Mouse (Mus musculus): ENCODE data around the gene Dnlz.

Gene Dnlz

DNA sequence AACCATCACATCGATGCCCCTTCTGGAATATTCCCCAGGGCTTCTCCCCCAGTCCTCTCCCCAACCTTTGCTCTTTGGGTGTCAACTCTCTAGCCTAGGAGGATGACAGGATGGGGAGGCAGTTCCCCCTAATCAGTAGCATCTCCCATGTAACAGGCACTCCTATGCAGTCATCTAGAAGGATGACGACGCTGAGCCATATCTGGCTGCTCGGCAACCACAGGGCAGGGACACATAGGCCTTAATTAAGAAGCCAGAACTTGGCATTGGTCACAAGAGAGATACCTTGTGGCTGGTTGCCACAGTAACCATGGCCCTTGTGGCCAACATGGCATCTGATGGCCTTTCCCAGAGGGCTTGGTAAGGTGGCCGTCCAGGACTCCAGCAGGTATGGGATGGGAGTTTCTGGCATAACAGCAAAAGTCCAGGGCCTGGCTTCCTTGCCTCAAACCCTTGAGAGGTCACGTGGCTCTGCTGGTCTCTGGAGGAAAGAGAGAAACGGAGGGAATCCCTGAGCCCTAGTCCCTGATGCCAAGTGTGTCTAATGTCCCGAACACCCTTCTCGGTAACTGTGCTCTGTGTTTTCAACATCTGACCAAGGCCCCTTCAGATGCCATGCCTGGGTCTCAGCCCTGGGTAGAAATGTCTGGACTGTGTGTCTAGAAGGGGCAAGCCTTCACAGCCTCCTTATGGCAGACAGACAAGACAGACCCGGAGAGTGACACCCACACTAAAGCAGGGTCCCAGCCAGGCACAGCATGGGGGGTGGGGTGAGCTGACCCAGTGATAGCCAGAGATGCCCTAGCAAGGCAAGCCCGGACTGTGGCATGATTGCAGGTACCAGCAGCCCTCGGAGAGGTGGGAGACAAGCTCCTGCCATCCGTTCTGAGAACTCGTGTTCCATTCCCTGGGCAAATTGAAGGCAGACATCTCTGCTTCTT is 31.4 kb downstream of the Dnlz start:
- no peak for DNase-seq (ENCODE audit: low spot score)

DNA sequence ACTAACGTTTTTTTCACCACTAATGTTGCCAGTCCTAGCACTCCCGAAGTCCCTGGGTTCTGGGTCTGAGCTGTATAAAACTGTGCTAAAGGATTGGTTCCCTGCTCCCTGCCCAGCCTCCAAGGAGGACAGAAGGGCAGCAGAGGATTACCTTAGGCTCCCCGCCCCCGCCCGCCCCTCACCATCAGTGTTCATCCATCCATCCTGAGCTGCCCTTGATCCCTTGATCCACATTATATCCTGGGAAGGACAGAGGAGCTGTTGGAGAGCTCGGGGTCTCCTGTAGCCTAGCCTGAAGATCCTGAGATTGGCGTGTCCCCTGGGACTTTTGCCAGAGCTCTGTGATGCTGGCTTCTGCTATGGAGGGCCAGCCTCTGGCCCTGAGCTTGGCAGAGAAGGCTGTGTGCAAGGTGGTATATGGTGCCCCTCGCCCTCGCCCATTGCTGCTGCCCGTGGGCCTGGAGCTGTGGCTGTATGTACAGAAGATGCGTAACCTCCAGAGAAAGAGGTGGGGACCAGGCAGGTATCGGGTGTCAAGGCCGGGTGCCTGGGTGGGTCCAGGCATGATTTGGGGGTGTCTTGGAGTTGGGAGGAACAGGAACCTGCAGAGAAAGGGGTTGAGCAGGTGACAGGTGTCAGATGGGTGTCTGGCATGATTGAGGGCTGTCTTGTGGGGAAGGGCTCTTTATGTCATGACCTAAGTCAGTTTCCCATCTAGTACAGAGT is 32.2 kb downstream of the Dnlz start:
- no peak for DNase-seq (ENCODE audit: low spot score)

DNA sequence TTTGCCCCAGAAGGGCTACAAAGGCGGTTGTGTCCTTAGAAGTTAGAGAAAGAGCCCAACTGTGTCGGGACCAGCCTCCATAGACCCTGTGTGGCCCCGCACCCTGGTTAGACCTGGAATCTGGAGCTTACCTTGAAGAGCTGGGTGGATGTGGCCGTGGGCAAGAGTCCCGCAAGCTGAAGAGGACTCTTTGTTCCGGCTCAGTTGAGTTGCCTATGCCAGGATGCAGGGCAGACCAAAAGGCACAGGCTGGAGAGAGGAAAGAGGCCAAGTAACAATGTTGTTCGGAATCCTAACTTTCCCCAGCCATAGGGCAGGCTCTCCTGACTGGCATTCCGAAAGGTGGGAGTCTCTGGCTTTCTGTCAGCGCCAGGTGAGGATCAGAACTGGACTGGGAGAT is 32.8 kb downstream of the Dnlz start:
- DNase-seq (ENCODE audit: low spot score), result no peak

DNA sequence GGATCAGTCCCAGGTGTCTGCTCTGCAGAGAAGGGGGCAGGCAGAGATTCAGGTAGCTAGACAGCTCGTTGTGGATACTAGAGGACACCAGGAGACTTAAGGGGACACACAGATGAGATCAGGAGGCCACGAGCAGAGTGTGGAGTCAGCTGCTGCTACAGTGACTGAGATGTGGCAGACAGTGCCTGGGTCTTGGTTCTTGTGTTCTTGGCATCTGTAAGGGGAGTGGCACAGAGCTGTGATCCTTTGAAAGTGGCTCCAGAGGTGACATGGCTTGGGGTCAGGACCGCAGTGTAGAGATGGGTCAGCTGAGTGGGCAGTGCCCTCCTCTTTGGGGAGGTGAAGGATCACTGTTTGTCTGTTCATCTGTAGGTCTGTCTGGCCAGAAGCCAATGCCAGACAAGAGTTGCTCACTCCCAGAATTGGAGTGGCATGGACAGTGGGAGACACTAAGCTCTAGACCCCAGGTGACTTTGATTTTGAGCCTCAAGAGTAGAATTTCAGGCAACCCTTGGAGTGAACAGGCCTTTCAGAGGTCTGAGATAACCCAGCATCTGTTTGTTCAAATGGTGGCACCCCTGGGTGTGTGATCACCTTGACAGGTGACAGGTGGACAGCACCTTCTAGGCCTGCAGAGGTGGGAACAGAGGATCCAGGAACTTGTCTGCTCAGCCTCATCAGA is 33.8 kb downstream of the Dnlz start:
- DNase-seq (ENCODE audit: low spot score), result no peak

DNA sequence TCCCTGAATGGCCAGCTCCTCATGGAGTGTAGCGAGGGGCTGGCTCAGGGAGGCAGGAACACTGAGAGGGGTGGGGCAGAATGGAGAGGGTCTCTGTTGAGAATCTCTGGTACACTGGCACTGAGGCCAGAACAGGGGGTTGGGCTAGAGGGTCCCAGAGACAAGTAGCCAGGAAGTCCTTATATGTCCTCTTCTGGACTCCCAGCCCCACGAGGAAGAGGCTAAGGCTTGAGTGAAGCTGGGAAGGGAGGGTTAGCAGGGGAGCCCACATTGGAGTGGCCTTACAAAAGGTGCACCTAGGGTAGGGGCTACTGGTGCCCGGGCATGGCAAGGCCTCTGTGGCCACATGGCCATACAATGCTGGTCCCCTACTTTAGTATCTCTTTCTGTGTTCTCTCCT is 34.5 kb downstream of the Dnlz start:
- no peak for DNase-seq (ENCODE audit: low spot score)

DNA sequence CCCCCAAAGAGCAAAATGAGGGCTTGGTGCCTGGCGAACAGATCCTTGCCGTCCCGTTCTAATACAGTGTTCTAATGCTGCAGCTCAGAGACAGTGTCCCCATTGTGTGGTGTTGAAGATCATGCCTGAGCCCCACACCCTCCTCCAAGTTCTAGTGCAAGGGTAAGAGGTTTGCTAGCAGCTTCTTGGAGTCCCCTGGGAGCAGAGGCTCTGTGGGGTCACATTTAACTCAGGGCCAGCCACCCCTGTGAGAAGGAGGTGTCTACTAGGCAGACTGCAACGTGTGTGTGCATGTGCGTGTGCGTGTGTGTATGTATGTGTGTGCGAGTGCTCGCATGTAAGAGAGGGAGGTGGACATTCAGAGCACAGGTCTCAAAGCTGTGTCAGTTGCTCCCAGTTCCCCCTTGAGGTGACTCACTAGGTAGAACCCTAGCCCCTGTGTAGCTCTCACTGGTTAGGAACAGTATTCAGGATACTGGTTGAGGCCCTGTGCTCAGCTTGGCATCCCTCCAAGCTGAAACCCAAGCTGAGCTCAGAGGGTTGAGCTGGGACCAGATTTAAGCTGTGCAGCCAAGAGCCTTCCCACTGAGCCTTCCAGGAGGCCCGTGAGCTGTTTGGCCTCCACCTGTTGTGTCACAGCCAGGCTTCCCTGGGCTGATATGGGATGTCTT is 35.2 kb downstream of the Dnlz start:
- no peak for DNase-seq (ENCODE audit: low spot score)

DNA sequence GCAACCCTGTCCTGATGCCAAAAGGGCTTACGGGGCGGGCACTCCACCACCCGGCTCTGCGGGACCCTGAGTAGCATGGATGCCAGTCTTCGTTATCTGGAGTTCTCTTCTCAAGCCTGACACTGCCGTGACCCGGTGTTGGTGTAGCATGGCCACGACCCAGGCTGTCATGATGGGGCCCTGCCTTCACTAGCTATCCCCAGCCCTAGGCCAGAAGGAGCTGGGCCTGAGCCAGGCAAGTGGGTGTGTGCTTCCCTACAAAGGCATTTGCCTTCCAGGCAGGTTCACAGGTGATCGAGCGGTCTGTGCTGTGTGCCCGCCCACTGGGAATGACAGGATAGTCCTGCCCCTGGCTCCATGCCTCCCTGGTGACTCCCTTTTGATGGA is 36.0 kb downstream of the Dnlz start:
- peak; percentile 66 for DNase-seq (ENCODE audit: low spot score)

DNA sequence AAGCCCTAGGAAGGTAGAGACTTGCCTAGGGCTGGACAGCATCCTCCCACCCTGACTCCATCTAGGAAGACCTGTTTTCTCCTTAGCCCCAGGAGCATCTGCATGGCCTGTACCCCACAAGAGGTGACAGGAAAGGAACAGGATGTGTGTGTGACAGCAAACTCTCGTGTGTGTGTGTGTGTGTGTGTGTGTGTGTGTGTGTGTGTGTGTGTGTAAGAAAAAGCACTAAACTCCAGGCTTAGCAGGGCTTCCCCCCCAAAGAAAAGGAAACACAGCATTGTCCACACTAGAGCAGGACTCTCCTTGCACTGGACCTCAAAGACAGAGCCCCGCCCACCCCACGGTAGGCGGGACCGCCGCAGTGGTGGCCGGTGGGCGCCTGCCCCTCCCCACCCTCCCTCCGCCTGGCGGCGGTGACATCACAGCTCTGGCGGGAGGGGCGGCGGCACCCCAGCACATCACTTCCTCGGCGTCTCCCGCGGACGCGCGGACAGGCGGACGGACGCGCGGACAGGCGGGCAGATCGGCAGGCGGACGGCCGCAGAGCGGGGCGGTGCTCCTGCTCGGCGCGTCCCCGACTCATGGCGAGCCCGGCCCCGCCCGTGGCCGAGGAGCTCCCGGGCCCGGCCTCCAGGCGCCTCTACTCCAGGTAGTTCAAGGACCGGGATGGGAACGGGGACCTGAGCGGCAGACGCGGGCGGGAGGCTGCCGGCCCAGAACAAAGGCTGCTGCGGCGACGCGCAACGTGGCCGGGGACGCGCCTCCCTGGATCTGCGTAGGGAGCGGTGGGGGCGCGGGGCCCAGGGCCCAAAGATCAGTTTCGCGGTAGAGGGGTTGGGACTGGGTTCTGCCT is 36.6 kb downstream of the Dnlz start, which contains the start of gene Gpsm1:
TSS of gene Gpsm1 (plus strand) at position 444 of the 853 bp plus-strand sequence.
- DNase-seq (ENCODE audit: low spot score), result peak; percentile 81

DNA sequence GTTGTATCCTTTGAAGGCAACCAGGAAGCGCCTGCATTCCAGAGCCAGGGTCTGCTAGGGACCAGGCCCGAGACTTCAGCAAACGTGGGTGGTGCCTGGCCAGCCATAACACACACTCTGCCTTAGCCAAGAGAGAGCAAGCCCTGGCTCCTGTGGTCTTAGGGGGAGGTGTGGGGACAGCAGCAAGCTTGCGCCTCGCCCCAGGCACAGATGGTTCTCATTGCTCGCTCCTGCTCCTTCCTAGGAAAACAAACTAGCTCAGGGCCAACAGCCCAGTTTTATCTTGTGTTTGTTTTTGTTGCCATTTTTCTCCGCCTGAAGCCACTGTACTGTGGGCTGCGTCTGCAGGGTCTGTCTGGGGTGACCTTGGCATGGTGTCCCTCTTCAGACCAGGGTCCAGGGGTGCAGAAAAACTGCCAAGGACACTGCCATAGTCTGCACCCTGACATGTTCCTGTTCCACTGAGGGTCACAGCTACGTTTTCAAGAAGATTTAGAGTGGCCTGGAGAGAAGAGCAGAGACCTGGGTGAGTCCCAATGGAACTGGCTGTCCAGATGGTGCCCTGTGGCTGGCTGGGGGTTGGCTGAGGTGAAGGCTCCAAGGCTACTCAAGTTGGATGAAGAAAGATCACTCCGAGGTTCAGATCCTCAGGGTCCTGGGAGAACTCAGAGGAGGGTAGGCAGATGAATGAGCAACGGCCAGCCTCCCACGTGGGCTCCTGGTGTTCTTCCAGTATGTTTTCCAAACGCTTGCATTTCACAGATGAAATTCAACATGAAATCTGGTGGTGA is 37.4 kb downstream of the Dnlz start:
- no peak for DNase-seq (ENCODE audit: low spot score)

DNA sequence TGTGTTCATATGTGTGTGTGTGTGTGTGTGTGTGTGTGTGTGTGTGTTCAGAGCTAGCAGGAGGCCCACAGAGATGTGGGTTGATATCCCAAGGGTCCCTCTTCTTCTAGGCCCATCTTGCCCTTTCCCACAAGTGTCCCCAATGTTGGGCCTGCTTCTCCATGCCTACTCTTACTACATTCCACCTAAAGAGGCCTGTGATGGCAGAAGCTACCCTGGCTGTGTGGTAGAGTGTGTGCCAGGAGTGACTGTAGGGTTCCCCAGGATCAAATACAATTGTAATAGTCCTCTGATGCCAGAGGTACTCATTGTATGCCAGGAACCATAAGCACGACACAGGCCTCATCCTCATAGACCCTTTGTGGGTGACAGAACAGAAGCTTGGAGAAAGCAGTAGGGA is 38.5 kb downstream of the Dnlz start:
- no peak for DNase-seq (ENCODE audit: low spot score)

DNA sequence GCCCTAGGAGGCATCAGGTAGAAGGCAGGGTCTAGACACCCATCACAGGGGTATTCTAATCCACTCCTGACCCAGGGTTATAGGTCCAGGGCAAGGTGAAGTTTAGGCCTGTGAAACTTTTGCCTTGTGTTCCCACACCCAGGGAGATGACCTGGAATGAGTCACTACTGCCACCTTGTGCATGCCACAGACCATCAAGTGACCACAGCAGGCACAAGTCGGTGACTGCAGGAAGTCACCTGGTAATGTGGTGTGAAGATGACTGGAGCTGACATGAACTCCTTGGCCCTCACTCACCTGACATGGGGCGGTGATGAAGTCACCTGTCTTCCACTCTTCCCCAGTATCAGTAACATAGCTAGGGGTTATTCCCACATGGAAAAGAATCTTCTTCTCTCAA is 39.1 kb downstream of the Dnlz start:
- no peak for DNase-seq (ENCODE audit: low spot score)

DNA sequence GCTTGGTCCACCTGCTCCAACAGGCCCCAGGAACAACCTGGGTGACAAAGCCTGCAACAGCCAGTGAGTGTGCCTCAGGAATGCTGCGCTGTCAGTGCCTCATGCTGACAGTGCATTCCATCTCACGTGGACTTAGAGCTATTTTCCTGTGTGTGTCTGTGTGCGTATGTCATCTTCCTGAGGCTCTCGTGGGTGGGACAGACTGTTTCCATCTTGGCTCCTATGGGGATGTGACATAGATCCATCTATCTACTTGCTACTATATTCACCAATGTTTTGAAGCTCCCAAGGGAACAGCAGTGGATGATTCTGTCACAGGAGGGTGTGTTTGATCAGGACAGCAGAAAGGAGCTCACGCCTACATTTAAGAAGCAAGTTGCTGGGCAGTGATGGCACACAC is 40.0 kb downstream of the Dnlz start:
- DNase-seq (ENCODE audit: low spot score), result no peak

DNA sequence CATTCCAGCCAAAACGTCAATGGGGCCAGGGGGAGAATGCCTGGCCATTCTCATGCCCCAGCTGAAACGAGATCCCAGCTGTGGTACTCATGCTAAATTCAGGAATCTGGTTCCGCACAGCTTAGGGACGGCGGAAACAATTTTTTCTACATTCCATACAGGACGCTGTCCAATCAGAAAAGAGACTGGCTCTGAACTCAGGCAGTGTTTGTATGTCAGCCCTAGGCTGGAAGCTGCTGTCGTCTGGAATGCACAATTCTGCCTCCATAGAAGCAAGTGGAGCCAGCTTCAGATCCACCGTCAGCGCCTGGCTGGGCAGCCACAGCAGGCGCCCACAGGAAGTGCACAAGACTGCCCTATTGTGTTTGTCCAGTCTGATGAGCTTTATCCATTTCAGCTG is 42.2 kb downstream of the Dnlz start:
- DNase-seq (ENCODE audit: low spot score), result no peak

DNA sequence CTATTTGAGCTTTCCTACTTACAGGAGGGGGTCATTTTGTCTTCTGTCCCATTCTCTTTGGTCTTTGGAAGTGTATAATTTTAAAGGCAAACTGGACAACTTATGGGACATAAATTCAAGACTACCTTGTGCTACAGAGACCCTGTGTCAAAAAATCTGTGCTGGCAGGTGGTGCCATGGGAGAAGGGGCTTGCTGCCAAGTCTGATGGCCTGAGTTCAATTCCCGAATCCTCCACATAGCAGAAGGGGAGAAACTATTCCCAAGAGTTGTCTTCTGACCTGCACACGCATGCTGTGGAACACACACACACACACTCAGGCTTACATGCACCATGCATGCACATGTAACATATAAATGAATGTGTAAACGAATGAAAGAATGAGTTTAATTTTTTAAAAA is 45.2 kb downstream of the Dnlz start:
- DNase-seq (ENCODE audit: low spot score), result no peak

DNA sequence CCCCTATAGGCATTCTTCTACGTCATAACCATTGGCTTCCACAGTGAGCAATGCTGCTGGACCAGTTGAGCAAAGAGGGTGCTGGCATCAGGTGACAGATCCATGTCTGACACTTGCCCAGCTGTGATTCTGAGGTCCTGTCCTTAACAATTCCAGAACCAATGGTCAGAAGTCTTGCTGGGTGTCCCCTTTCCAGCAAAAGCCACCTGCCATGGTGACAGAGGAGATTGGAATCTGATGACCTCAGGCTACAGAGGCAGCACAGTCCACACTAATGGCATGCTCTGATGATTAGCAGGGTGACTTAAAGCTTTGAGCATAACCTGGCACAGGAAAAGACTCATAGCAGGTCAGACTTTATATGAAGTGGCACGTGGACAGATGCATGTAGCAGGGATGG is 46.4 kb downstream of the Dnlz start:
- no peak for DNase-seq (ENCODE audit: low spot score)

DNA sequence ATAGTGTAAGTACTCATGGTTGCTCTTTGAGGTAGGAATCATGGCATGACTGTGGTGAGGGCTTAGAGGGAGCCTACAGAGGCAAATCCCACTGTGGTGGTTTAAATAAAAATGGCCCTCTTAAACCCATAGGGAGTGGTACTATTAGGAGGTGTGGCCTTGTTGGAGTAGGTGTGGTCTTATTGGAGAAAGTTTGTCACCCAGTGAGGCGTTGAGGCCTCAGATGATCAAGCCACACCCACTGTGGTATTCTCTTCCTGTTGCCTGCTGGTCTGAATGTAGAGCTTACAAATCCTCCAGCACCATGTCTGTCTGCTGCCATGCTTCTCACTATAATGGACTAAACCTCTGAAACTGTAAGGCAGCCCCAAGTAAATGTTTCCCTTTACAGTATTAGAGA is 47.2 kb downstream of the Dnlz start:
- no peak for DNase-seq (ENCODE audit: low spot score)

DNA sequence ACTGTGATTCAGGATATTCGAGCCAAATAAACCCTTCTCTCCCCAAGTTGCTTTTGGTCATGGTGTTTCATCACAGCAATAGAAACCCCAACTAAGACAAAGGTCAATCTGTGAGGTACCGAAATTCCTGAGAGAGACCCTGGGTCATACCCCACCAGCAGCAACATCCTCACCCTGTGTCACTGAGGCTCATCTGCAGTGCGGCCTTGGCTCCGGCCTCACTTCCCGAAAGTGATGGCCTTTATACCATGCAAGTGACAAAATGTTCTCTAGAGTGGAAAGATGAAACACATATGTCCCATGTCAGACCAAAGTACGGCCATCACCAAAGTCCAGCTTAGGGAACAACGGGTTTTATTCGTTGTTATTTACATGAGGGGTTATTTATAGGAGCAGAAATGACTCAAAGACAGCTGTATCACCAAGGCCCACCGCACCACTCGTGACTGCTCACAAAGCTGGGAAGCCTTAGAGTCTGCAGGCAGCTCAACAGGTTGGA is 49.9 kb downstream of the Dnlz start:
- no peak for DNase-seq (ENCODE audit: low spot score)

DNA sequence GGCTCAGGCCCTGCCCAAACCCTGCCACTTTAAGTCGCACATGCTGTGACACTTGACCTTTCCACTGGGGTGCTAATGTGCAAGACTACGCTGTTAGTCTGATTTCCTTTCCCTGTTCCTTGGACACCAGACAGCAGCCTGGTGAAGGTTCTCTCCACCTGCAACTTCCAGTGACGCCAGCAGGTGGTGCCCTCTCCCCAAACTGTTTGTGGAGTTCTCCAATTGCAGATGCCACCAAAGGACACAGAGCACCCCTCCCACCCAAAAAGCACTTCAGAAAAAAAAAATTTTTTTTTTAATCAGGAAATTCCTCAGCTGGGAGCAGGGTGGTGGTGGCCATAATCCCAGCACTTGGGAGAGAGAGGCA is 51.1 kb downstream of the Dnlz start:
- peak; percentile 91 for DNase-seq (ENCODE audit: low spot score)

DNA sequence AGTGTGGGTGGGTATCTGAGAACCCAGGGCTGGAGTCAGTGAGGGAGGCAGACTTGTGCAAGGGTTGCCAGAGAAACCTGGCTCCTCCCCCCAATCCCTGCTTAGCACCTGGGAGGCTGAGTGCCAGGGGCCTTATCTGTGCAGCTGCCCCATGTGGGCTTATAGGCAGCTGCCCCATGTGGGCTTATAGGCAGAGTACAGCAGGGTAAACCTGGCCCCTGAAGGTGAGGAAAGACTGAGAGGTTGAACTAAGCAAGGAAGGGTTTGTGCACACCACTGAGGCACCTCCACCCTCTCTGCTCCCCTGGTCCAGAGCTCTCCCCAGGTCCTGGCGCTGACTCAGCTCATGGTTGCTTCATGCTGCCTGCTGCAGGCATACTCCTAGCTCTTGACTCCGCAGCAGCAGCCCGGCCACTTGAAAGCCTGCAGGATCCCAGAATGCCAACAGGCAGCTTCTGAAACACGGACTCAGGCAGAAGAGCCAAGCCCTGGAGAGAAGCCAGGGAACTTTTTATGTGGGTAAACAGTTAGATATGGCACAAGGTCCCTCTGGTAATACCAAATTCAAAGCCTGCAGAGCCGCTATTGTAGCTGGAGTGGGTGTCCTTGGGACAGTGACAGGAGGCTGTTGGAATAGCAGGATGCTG is 51.6 kb downstream of the Dnlz start:
- no peak for DNase-seq (ENCODE audit: low spot score)

DNA sequence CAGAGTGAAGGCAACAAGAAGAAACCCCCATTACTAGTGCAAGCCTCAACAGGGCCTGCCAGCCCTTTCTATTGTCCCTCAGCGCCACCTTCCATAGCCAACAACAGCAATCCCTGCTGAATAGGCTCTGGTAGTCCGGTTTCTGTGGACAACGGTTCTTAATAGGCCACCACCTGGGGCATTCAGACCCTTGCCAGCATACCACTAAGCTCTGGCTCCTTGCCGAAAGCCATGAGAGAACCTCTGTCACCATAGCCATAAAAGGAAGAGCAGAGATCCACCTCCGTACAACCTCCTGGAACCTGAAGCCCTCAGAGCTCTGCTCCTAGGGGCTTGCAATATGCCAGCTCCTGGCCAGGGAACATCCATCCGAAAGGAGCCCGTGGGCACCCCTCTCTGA is 52.6 kb downstream of the Dnlz start:
- no peak for DNase-seq (ENCODE audit: low spot score)
